Mouse (Mus musculus) 3T3-L1 (cell line): ENCODE measurements at regions not wholly inside any gene's neighbourhood (a gene's known extent, or its start where the extent isn't known, plus 50 kb on each side); places are given as distances from the start of the nearest gene placed in this dataset.

Experiments
- DNase-seq: peaks from one replicate; pipeline ENCODE4 v3.0.0-alpha.2; 2015; ENCODE audit warnings: low read depth, low spot score

GRCm38 (mm10) chr3:110366151-110366550 lies 115.4 kb upstream of the Prmt6 start:
- DNase-seq = no peak

GRCm38 (mm10) chr3:110361900-110362299 lies 111.1 kb upstream of the Prmt6 start:
- DNase-seq = peak; percentile 50

GRCm38 (mm10) chr3:110356822-110357594 lies 106.2 kb upstream of the Prmt6 start:
- no peak for DNase-seq

- peak; percentile 80 for DNase-seq
Observed at GRCm38 (mm10) chr3:110353654-110354053, 102.9 kb upstream of the Prmt6 start.

- peak; percentile 32 for DNase-seq
Observed at GRCm38 (mm10) chr3:110350075-110350474, 99.3 kb upstream of the Prmt6 start.

- DNase-seq = peak; percentile 58
Observed at GRCm38 (mm10) chr3:110349446-110349845, 98.6 kb upstream of the Prmt6 start.

GRCm38 (mm10) chr3:110344846-110345245 lies 94.0 kb upstream of the Prmt6 start:
- DNase-seq = no peak

- DNase-seq = no peak
Observed at GRCm38 (mm10) chr3:110340067-110340466, 89.3 kb upstream of the Prmt6 start.

- no peak for DNase-seq
Observed at GRCm38 (mm10) chr3:110339026-110339606, 88.3 kb upstream of the Prmt6 start.

- no peak for DNase-seq
Observed at GRCm38 (mm10) chr3:110329175-110329574, 78.4 kb upstream of the Prmt6 start.

GRCm38 (mm10) chr3:110310270-110310669 lies 59.5 kb upstream of the Prmt6 start:
- DNase-seq = peak; percentile 12

- DNase-seq = peak; percentile 29
Observed at GRCm38 (mm10) chr3:110303166-110303565, 52.4 kb upstream of the Prmt6 start.
